Mouse (Mus musculus) frontal cortex, adult (tissue): ENCODE measurements around the gene Gapt.
"Not testable (repeated sequence)": the region's sequence is repeated elsewhere in the genome, so short reads cannot be mapped to it uniquely, and the experiment has no call there.

Experiments used
- ATAC-seq: cut with Nextera tagmentation; 2 replicates; pipeline ENCODE4 v1.9.2; 2017; ENCODE audit warnings: mild to moderate bottlenecking, moderate library complexity, mixed read lengths; ENCODE audit not compliant: low TSS enrichment

Gene Gapt

DNA sequence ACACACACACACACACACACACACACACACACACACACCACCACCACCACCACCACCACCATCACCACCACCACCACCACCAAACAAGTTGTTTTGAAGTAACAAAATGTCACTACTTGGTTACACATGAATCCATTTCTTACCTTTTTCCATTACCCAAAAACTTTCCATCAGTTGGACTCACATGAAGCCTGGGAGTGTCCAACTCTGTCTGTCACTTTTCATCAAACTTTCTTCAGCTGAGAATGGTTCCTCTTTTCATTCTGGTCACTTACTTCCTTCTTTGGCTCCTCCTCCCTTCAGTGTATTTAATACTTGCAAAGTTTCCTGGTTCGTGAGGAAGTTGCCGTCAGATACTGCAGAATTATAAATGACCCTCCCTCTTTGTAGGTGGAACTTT lies at the start of gene Gapt:
TSS of gene Gapt (minus strand) at position 259 of the 400 bp plus-strand sequence.
- no peak for ATAC-seq

DNA sequence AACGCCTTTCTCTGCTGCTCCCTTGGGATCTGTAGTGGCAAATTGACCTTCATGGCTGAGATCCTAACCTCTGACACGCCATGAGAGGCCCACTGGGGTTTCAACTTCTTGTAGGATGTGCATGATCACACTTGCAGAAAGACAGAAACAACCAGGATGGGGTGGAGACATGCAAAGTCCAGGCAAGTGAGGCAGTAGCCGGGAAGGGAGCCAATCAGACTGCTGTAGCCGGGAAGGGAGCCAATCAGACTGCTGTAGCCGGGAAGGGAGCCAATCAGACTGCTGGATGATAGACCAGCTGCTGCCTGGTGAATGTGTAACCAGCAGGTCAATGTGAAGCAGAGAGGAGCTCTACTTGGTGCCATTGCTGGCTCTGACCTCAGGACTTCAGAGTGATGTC lies 49.2 kb upstream of the Gapt start:
- peak; percentile 42; the same call in 1 of the 2 replicates for ATAC-seq

GRCm38 (mm10) chr13:110404686-110405085 lies 47.7 kb upstream of the Gapt start:
- not testable (repeated sequence) for ATAC-seq

DNA sequence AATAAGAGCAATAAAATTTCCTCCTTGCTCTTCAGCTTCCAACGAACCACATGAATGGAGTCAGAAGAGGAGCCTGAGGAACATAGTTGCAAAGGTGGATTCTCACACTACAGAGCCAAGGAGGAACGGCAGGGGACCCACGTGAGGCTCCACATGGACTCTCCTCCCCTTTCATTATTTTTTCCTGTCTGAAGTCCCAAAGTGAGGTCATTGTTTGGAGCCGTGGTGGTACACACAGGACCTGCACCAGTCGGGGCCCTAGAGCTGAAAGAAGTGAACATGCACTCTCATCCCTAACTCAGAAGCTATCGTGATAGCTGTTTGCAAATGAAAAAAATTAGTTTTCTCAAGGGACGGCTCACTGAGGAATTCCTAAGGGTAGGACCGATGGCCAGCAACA lies 47.1 kb upstream of the Gapt start:
- ATAC-seq: no peak

DNA sequence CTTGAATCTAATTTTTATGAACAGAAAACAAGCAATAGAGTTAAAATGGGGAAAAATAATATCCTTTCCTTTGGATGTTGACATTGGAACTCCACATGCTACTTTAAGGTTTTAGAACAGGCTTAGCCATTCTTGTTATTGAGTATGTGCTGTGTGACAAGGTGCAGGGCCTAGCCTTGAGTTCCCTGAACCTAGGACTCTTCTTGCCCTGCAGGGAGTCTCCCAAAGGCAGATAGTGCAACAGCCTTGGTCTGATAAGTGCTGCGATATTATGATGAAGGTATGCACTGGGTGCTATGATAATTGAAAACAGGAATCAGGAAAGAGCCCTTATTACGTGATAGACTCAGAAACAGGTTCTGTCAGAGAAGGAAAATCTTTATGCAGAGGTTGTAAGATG lies 44.9 kb upstream of the Gapt start:
- no peak for ATAC-seq

DNA sequence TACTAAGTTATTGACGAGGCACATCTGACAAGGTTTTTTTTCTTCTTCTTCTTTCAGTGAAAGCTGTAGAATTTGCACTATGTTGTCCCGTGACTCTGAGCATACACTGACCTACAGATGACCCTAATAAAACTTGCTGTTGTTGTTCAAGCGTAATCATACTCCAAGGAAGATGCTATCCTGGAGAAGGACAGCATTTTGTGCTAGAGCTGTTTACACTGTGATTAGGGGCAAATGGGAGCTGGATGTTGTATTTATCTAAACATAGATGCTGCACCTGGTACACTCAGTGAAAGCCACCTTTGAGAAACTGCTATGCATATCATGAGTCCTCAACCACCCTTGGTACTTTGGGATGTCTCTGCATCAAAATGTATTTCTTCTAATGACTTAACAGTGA lies 44.4 kb upstream of the Gapt start:
- ATAC-seq: no peak

DNA sequence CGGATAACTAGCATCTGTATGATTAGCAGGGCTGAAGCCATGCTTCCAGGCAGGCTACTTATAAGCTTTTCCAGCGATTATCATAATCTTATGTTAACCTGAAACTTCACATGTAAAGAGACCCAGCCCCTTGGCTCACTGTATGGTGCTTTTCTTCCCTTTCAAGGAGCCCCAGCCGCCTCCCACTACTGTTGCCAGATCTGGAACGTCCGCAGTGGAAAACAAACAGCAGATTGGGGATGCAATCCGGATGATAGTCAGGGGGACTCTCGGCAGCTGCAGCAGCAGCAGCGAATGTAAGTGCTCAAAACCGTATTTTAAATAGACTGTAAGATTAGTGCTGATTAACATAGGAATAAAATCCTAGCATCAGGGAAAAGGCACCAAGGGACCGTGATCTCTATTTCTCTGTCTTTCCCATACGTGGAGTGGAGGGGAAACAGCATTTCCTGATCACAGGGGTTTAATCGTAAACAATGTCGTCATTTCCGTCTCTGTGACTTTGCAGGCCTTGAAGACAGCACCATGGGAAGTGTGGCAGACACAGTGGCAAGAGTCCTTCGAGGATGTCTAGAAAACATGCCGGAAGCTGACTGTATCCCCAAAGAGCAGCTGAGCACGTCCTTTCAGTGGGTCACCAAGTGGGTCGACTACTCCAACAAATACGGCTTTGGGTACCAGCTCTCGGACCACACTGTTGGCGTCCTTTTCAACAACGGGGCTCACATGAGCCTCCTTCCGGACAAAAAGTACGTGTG lies 41.7 kb upstream of the Gapt start:
- no peak for ATAC-seq

GRCm38 (mm10) chr13:110397750-110398149 lies 40.8 kb upstream of the Gapt start:
- ATAC-seq: no peak

DNA sequence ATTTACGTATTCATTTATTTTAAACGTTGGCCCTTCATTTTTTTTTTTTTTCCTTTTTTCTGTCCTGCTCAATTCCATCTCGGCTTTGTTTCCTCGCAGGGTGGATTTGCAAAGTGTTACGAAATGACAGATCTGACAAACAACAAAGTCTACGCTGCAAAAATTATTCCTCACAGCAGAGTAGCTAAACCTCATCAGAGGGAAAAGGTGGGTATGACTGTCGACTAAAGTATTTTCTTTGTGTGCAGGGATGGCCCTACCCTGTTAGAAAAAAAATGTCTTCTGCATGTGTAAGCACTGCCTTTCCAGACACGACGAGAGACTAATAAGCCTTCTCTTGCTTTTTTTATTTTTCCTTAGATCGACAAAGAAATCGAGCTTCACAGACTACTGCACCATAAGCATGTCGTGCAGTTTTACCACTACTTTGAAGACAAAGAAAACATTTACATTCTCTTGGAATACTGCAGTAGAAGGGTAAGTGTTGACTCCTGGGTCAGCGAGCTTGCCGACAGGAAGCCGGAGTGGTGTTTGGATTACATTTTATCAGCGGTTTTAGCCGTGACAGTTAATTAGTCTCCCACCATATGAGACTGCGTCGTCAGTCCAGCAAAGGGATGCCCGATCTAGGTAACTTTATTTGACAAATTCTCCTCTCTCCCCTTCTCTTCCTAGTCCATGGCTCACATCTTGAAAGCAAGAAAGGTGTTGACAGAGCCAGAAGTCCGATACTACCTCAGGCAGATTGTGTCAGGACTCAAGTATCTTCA lies 39.1 kb upstream of the Gapt start:
- no peak for ATAC-seq

- ATAC-seq: no peak; the same call in 1 of the 2 replicates
Measured at GRCm38 (mm10) chr13:110395179-110395794, 38.3 kb upstream of the Gapt start.

DNA sequence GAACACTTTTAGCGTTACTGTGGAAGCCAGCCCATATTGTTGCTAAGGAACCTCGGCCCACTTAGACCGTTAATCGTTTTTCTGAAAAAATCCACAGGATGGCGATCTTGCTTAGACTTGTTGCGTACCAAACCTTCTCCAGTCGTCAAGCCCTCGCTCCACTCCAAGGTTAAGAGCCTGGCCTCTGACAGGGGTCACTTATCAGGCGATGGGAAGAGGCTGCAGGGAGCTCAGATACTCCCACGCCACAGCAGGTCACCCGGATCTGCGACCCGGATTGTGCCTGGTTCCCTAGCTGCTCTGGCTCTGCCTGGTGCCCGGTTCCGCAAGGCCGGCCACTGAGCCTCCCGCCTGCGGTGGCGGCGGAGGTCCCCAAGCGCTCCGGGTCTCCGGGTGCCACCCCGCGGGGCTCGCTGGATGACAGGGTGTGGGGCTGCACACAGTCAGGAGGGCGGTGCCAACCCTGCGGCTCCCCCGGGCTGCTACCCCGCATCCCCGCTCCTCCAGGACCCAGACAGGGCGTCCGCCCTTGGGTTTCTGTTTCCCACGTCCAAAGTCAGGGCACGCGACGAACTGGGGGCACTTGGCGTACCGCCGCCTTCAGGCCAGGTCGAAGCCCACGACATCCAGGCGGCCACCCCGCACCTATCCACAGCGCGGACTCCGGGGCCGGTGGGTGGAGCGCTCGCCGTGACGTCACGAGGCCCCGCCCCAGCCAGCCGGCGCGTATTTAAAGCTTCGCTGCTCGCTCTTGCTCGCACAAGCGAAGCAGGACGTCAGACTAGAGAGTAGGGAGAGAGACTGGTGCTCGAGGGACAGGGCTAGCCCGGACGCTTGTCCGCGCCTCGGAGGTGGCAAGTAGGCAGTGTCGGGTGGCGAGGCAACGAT lies 37.5 kb upstream of the Gapt start, which contains the start of gene Plk2:
TSS of gene Plk2 (plus strand) at position 756 of the 888 bp plus-strand sequence.
- peak; percentile 73 for ATAC-seq

DNA sequence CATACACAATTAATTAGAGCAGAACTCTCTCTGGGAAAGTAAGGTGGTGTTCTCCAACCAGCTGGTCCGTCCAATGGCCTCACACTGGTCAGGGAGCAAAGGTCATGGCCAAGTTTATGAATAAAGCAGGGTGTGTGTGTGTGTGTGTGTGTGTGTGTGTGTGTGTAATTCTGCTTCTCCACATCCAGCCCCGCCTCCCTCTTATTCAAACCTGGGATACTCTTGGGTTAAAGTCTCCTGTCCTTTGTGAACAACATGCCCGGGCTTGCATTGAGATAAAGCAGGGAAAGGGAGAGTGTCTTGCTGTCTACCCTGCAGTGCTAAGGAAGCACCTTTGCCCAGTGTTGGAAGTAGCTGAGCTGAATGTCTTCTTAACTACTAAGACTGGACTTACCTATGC lies 35.6 kb upstream of the Gapt start:
- ATAC-seq: no peak

- ATAC-seq: no peak
Measured at GRCm38 (mm10) chr13:110392210-110392609, 35.2 kb upstream of the Gapt start.

DNA sequence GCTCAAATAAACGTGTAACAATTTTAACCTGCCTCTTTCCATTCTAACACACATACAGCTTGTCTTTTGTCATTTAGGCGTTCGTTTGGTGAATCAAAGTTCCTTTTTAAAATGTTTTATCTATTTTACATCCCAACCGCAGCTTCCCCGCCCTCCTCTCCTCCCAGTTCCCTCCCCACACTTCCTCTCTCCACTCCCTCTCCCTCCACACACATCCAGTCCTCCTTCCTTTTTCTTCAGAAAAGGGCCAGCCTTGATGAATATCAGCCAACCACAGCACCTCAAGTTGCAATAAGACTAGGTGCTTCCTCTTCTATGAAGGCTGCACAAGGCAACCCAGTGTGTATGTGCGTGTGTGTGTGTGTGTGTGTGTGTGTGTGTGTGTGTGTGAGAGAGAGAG lies 27.5 kb upstream of the Gapt start:
- ATAC-seq: no peak

GRCm38 (mm10) chr13:110382447-110382901 lies 25.5 kb upstream of the Gapt start:
- ATAC-seq: peak; percentile 52; the same call in 1 of the 2 replicates

- ATAC-seq: no peak
Measured at GRCm38 (mm10) chr13:110369673-110370072, 12.7 kb upstream of the Gapt start.

GRCm38 (mm10) chr13:110368556-110369040 lies 11.6 kb upstream of the Gapt start:
- peak; percentile 86 for ATAC-seq

GRCm38 (mm10) chr13:110367961-110368555 lies 11.1 kb upstream of the Gapt start:
- no peak for ATAC-seq

- no peak for ATAC-seq
Measured at GRCm38 (mm10) chr13:110366477-110366876, 9.5 kb upstream of the Gapt start.

DNA sequence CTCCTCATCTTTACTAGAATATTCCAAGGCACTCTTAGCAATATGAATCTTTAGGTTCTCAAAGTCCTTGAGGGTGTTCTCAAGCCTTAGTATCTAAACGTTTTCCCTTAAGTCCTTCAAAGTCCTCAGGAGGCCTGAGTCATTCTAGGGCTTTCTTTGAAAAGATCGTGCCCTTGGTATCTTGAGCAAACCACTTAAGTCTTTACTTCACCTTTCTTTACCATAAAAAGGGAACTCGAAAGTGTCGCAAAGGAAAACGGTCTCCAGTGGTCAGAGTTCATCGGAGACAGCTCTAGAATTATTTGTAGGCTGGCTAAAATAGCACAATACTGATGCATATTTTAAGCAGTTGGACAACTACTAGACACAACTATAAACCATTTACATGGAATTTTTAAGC lies 6.7 kb upstream of the Gapt start:
- ATAC-seq: no peak

GRCm38 (mm10) chr13:110351051-110351450 lies 5.9 kb downstream of the Gapt start:
- ATAC-seq: no peak
